Mouse (Mus musculus) myocyte (in vitro differentiated cells): ENCODE measurements at regions not wholly inside any gene's neighbourhood (a gene's known extent, or its start where the extent isn't known, plus 50 kb on each side); places are given as distances from the start of the nearest gene placed in this dataset.

Source experiments
- CEBPB ChIP-seq: IDR thresholded peaks from 2 replicates; pipeline ENCODE4 v1.6.1; 2011; ENCODE audit warnings: mild to moderate bottlenecking, moderate library complexity; ENCODE audit not compliant: poor library complexity, insufficient read depth, severe bottlenecking
- E2F4 ChIP-seq: IDR thresholded peaks from one replicate; pipeline ENCODE4 v1.6.1; 2011; ENCODE audit warnings: mild to moderate bottlenecking, control low read depth, moderate library complexity; ENCODE audit not compliant: insufficient read depth
- MYOD1 ChIP-seq, 3 experiments: IDR thresholded peaks; one replicate each; pipeline ENCODE4 v1.6.1; 2011; ENCODE audit warnings: control low read depth in 2 of 3, low read depth in 2 of 3, mild to moderate bottlenecking in 2 of 3, moderate library complexity in 1 of 3; ENCODE audit not compliant: insufficient read length in 2 of 3, control insufficient read depth in 1 of 3
- MYOG ChIP-seq, 3 experiments: IDR thresholded peaks; one replicate each; pipeline ENCODE4 v1.6.1; 2011; ENCODE audit warnings: control low read depth in 2 of 3, low read depth in 2 of 3, mild to moderate bottlenecking in 2 of 3; ENCODE audit not compliant: insufficient read length in 2 of 3, control insufficient read depth in 1 of 3, insufficient read depth in 1 of 3
- POLR2A ChIP-seq: IDR thresholded peaks from one replicate; pipeline ENCODE4 v1.6.1; 2011; ENCODE audit warnings: low read depth, mild to moderate bottlenecking, control low read depth, moderate library complexity; ENCODE audit not compliant: insufficient read length
- POLR2AphosphoS2 ChIP-seq: IDR thresholded peaks from one replicate; pipeline ENCODE4 v1.6.1; 2011; ENCODE audit warnings: low read depth, control low read depth; ENCODE audit not compliant: insufficient read length
- REST ChIP-seq: IDR thresholded peaks from one replicate; pipeline ENCODE4 v1.6.1; 2011; ENCODE audit warnings: mild to moderate bottlenecking, control low read depth, moderate library complexity; ENCODE audit not compliant: insufficient read depth, insufficient read length
- SRF ChIP-seq: IDR thresholded peaks from one replicate; pipeline ENCODE4 v1.6.1; 2011; ENCODE audit warnings: low read depth; ENCODE audit not compliant: control insufficient read depth, insufficient read length
- TCF12 ChIP-seq: IDR thresholded peaks from one replicate; pipeline ENCODE4 v1.6.1; 2011; ENCODE audit warnings: mild to moderate bottlenecking, control low read depth; ENCODE audit not compliant: poor library complexity, insufficient read depth, severe bottlenecking

GRCm38 (mm10) chr12:25281438-25281837, 184.5 kb upstream of the Id2 start:
- TF ChIP-seq TCF12 (no peak), POLR2A (no peak), REST (no peak), SRF (no peak), CEBPB (no peak), MYOD1 (IDR thresholded peaks at IDR 0.05; ENCODE audit: control insufficient read depth in 1 of 3, insufficient read length in 2 of 3, low read depth in 2 of 3) (no peak), MYOG (IDR thresholded peaks at IDR 0.05; ENCODE audit: control insufficient read depth in 1 of 3, insufficient read depth in 1 of 3, insufficient read length in 2 of 3, low read depth in 2 of 3) (no peak), E2F4 (no peak), POLR2AphosphoS2 (no peak)
